Mouse (Mus musculus): ENCODE measurements around the gene Serpine1.

Gene Serpine1

DNA sequence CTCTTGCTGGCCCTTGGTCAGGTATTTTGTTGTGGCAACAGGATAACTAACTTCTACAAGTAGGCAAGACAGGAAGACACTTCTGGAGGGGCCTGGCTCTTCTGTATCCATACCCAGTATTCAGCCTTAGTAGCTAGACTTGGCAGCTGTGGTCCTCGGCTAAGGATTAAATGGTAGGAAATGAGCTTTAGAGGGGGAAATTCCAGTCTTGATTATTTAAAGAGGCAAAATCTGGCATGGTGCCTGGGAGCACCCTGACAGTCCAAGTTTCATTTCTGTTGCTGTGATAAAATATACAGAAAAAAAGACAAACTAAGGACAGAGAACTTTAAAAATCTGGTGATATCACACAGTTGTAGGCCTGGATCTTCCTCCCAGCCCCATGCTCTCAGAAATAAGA is 24.0 kb upstream of the Serpine1 start:
- no peak for DNase-seq (ENCODE audit: low spot score in 2 of 2)

DNA sequence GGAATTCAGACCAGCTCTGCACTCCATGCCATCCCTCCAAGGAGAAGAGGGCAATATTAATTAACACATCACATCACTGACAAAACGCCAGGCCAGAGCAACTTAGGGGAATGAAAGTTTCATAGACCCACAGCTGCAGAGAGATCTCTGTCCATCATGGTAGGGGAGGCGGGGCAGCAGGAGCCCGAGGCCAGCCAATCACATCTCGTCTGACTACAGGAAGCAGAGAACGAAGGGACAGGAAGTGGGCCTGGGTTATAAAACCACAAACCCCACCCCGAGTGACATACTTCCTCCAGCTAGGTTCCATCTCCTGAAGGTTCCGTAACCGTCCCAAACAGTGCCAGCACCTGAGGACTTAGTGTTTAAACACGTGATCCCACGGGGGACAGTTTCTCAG is 23.1 kb upstream of the Serpine1 start:
- DNase-seq (ENCODE audit: low spot score in 2 of 2): no peak

- DNase-seq (ENCODE audit: low spot score in 2 of 2): no peak
Observed at GRCm38 (mm10) chr5:137093720-137094119, 21.7 kb upstream of the Serpine1 start.

GRCm38 (mm10) chr5:137091560-137091959 is 19.5 kb upstream of the Serpine1 start:
- DNase-seq (ENCODE audit: low spot score in 2 of 2): no peak

DNA sequence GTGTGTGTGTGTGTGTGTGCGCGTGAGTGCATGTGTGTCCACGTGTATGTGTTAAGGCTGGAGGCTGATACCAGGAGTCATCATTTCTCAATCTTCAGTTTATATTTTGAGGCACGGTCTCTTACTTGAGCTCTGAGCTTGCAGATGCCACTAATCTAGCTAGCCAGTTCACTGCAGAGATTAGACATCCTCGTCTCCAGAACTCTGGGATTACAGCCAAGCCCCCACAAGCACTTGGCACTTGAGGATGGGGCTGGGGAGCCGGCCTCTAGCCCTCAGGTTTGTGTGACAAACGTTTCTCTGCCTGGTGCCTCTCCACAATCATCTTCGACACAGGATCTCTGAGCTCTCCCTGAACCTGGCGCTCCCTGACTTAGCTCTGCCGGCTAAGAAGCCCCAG is 18.8 kb upstream of the Serpine1 start:
- no peak for DNase-seq (ENCODE audit: low spot score in 2 of 2)

GRCm38 (mm10) chr5:137087410-137087809 is 15.3 kb upstream of the Serpine1 start:
- DNase-seq (ENCODE audit: low spot score in 2 of 2): no peak

DNA sequence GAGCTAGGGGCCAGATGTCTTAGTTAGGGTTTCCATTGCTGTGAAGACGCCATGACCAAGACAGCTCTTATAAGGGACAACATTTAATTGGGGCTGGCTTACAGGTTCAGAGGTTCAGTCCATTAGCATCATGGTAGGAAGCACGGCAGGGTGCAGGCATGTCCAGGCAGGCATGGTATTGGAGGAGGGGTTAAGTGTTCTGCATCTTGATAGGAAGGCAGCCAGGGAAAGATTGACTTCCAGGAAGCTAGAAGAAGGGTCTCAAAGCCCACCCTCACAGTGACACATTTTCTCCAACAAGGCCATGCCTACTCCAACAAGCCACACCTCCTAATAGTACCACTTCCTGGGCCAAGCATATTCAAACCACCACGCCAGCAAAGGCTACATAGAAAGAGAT is 13.7 kb upstream of the Serpine1 start:
- DNase-seq (ENCODE audit: low spot score in 2 of 2): no peak

GRCm38 (mm10) chr5:137085021-137085420 is 13.0 kb upstream of the Serpine1 start:
- DNase-seq (ENCODE audit: low spot score in 2 of 2): no peak

GRCm38 (mm10) chr5:137083051-137083450 is 11.0 kb upstream of the Serpine1 start:
- DNase-seq (ENCODE audit: low spot score in 2 of 2): no peak

DNA sequence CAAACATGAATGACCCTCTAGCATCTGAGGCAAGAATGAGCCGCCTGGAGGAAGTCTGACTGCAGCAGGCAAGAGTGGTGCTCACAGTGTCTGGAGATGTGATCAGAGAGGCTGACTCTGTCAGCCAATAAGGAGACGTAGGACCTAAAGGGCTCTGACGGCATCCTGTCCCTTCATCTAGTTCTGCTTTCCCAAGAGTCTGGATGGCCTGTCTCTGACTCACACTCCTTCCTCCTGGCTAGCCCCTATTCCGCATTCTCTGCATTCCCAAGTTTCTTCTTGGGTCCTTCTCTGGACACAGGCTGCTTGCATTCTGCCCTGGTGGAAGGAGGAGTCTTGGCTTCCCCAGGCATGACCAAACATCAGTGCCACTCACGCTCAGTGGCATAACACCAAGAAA is 7.8 kb upstream of the Serpine1 start:
- DNase-seq (ENCODE audit: low spot score in 2 of 2): no peak

GRCm38 (mm10) chr5:137078616-137079015 is 6.5 kb upstream of the Serpine1 start:
- DNase-seq (ENCODE audit: low spot score in 2 of 2): no peak

DNA sequence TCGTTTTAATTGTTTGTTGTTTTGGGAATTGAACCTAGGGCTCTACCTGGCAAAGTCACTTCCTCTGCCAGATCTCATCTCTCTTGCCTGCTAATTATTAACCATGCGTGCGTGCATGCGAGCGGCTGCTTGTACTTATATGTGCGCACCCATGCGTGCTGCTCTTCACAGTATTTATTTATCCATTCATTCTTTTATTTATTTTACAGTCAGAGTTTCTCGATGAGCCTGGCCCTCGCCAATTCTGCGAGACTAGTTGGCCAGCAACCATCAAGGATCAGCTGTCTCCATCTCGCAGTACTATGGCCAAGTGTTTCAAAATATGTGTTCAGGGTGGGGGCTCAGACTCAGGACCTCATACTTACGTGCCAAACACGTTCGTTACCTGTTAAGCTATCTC is 6.0 kb upstream of the Serpine1 start:
- peak in 1 of 2 experiments; percentile 41 for DNase-seq (ENCODE audit: low spot score in 2 of 2)

DNA sequence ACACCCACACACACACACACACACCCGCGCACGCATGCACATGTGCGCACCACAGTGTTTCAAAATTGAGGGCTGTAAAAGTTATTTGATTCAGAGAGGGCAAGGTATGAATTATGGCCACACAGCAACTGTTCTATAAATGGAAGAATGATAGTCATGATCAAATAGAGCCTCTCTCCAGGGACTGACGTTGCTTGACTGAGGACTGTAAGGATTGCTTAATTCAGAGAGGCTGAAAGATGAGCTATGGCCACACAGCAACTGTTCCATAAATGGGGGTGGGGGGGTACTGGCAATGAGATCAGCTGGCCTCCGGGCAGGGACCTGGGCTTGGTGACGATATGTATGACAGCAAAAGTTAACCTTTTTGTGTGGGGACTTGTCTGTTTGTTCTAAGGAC is 5.1 kb upstream of the Serpine1 start:
- no peak for DNase-seq (ENCODE audit: low spot score in 2 of 2)

- DNase-seq (ENCODE audit: low spot score in 2 of 2): peak in 1 of 2 experiments; percentile 52
Observed at GRCm38 (mm10) chr5:137076191-137076930, 4.3 kb upstream of the Serpine1 start.

DNA sequence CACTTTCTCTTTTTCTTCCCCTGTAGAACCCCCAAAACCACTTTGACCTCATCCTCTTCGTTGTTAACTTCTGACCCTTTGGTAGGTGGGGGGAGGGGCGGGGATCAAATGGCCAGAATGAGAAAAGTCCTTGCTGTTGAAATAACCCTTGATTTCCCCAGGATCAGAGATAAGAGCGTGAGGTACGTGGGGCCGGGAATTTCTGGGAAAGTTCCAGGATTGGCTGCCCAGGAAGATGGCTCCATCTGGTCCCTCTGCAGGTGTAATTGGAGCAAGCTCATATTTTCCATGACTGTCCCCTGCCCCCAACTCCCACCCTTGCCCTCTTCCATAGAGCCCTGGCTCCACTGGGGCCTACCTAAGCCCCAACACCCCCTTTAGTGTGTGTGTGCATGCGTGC is 3.7 kb upstream of the Serpine1 start:
- no peak for DNase-seq (ENCODE audit: low spot score in 2 of 2)

- peak in 1 of 2 experiments; percentile 55 for DNase-seq (ENCODE audit: low spot score in 2 of 2)
Observed at GRCm38 (mm10) chr5:137074191-137074651, 2.2 kb upstream of the Serpine1 start.

DNA sequence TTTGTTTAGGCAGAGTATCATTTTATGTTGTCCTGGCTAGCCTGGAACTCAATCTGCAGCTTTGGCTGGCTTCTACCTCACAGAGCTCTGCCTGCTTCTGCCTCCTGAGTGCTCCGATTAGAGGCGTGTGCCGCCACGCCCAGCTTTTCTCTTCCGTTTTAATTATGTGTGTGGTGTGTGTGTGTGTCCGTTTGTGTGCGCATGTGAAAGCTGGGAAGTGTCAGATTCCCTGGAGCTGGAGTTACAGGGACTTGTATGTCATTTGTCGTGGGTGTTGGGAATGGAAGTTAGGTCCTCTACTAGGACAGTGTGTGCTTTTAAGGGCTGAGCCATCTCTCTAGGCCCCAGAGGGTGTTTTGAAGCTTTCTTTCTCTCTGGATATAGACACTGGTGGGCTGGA is 1.1 kb upstream of the Serpine1 start:
- DNase-seq (ENCODE audit: low spot score in 2 of 2): no peak

GRCm38 (mm10) chr5:137070881-137071605 is 1.0 kb downstream of the Serpine1 start:
- DNase-seq (ENCODE audit: low spot score in 2 of 2): no peak

GRCm38 (mm10) chr5:137068711-137069110 is 3.4 kb downstream of the Serpine1 start:
- DNase-seq (ENCODE audit: low spot score in 2 of 2): no peak

DNA sequence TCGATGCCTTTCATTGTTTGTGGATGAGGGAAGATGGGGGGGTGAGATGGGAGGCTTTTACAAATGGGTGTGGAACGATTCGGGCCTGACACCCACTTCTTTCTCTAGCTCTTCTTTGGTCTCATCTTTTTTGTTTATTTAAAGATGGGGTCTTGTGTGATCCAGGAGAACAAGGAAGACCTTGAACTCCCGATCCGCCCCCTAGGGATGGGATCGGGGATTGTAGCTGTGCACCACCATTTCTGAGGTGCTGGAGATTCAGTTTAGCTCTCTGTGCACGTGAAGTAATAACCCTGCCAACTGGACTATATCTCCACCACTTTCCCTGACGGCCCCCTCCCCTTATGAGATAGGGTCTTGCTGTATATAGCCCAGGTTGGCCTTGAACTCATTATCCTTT is 6.1 kb downstream of the Serpine1 start:
- no peak for DNase-seq (ENCODE audit: low spot score in 2 of 2)

DNA sequence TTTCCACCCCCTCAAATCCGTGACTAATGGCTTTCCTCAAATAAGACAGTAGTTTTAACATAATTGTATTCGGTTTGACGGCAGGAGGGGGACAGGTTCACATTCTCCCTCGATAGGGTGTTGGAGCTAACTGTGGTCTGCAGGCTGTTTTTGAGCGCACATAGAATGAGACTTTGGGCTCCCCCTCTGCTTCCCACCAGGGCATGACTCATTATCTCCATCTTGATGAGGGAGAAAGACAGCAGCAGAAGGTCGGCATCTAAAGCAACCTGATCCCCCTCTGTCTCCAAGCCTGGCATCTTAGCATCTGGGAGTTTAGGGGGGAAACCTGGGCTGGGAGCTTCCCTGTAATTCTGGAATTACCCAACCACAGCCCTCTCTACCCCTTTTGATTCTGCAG is 6.6 kb downstream of the Serpine1 start:
- no peak for DNase-seq (ENCODE audit: low spot score in 2 of 2)

DNA sequence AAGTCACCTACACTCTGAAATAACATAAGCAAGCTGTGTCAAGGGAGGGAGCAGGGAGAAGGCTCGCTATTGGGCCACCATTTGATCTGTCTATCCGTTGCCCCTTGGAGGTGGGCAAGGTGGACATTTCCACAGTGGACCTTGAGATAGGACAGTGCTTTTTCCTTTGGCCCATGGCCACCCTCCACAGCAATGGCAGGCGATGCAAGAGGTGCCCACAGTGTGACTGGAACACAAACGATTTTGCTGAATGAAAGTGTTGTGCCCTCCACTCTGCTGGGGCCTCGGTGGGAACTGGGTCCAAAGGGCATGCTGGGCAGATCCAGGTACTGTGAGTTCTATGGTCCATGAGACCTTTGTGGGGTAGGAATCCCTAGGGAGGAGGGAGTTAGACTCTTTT is 9.5 kb downstream of the Serpine1 start:
- no peak for DNase-seq (ENCODE audit: low spot score in 2 of 2)

DNA sequence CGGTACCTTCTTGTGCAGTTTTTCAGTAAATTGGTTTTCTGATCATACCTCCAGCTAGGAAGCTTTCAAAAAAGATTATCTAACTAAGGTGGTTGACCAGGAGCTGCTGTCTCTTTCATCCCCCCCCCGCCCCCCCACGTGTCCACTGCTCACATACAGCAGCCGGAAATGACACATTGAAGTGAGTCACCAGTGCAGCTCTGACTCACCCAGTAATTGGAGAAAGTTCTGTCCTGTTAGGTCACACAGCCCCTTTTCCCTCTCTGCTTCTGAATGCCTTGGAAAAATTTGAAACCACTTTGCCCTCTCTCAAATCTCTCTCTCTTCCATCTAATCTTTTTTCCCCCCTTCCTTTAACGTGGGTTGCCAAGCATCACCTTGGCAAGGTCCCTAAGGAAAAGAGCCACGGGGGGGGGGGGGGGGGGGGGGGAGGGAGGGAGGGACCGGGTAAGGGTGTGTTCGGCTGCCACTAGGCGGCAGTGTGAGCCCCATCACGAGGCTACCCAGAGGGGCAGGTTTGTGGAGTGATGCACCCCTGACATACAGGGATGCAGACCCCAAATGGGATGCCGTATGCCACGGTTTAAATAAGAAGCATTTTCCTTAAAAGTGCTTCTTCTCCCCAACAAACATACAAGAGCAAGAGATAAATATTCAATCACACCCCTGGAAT is 10.1 kb downstream of the Serpine1 start:
- peak in 1 of 2 experiments; percentile 48 for DNase-seq (ENCODE audit: low spot score in 2 of 2)
